Mouse (Mus musculus) spleen, postnatal 36 days (tissue): ENCODE data around the gene Xpnpep2.

Experiments
- DNase-seq, 2 experiments: peaks; one replicate each; pipeline ENCODE4 v3.0.0; 2022; ENCODE audit warnings: low spot score in 2 of 2, mixed read lengths in 1 of 2

The Xpnpep2 gene

GRCm38 (mm10) chrX:48108394-48109315, at the start of gene Xpnpep2:
Gene Xpnpep2 (plus strand): TSS chrX:48108725.
- DNase-seq = no peak

- no peak for DNase-seq
Measured at GRCm38 (mm10) chrX:48062481-48062880, 46.0 kb upstream of the Xpnpep2 start.

- DNase-seq = no peak
Measured at GRCm38 (mm10) chrX:48064166-48064853, 44.2 kb upstream of the Xpnpep2 start.

GRCm38 (mm10) chrX:48066891-48067290, 41.6 kb upstream of the Xpnpep2 start:
- DNase-seq = no peak

- DNase-seq = no peak
Measured at GRCm38 (mm10) chrX:48071961-48072360, 36.6 kb upstream of the Xpnpep2 start.

GRCm38 (mm10) chrX:48072401-48072800, 36.1 kb upstream of the Xpnpep2 start:
- DNase-seq = no peak

- DNase-seq = no peak
Measured at GRCm38 (mm10) chrX:48074691-48075090, 33.8 kb upstream of the Xpnpep2 start.

GRCm38 (mm10) chrX:48076806-48077425, 31.6 kb upstream of the Xpnpep2 start:
- DNase-seq = no peak

- no peak for DNase-seq
Measured at GRCm38 (mm10) chrX:48082364-48082763, 26.2 kb upstream of the Xpnpep2 start.

- DNase-seq = no peak
Measured at GRCm38 (mm10) chrX:48092129-48092528, 16.4 kb upstream of the Xpnpep2 start.

- DNase-seq = peak in 1 of 2 experiments; percentile 1
Measured at GRCm38 (mm10) chrX:48093555-48093954, 15.0 kb upstream of the Xpnpep2 start.

- DNase-seq = peak; percentile 13 to 16
Measured at GRCm38 (mm10) chrX:48094658-48095057, 13.9 kb upstream of the Xpnpep2 start.

- peak; percentile 1 to 6 for DNase-seq
Measured at GRCm38 (mm10) chrX:48096580-48096979, 11.9 kb upstream of the Xpnpep2 start.

- peak in 1 of 2 experiments; percentile 3 for DNase-seq
Measured at GRCm38 (mm10) chrX:48098470-48099129, 9.9 kb upstream of the Xpnpep2 start.

GRCm38 (mm10) chrX:48099871-48100270, 8.7 kb upstream of the Xpnpep2 start:
- no peak for DNase-seq

GRCm38 (mm10) chrX:48103256-48103655, 5.3 kb upstream of the Xpnpep2 start:
- no peak for DNase-seq

GRCm38 (mm10) chrX:48104736-48105441, 3.6 kb upstream of the Xpnpep2 start:
- no peak for DNase-seq

GRCm38 (mm10) chrX:48106226-48106625, 2.3 kb upstream of the Xpnpep2 start:
- no peak for DNase-seq

GRCm38 (mm10) chrX:48109316-48109655, 761 bp downstream of the Xpnpep2 start:
- DNase-seq = no peak

- DNase-seq = no peak
Measured at GRCm38 (mm10) chrX:48119294-48119693, 10.8 kb downstream of the Xpnpep2 start.
